Mouse (Mus musculus) right cerebral cortex, postnatal 10 days (tissue): ENCODE results near the gene Casc1.
"Not testable (repeated sequence)": the region's sequence is repeated elsewhere in the genome, so short reads cannot be mapped to it uniquely, and the experiment has no call there.

Experiments used
- DNase-seq, 2 experiments: peaks; one replicate each; pipeline ENCODE4 v3.0.0; 2021; ENCODE audit warnings: low spot score in 2 of 2

Casc1 gene

GRCm38 (mm10) chr6:145139236-145139635 lies 71.6 kb downstream of the Casc1 start:
- DNase-seq: no peak

- no peak for DNase-seq
Measured at GRCm38 (mm10) chr6:145136831-145137230, 74.0 kb downstream of the Casc1 start.

- DNase-seq: no peak
Measured at GRCm38 (mm10) chr6:145135804-145136203, 75.0 kb downstream of the Casc1 start.

- no peak for DNase-seq
Measured at GRCm38 (mm10) chr6:145135295-145135694, 75.5 kb downstream of the Casc1 start.

- DNase-seq: not testable (repeated sequence)
Measured at GRCm38 (mm10) chr6:145132969-145133368, 77.8 kb downstream of the Casc1 start.

- DNase-seq: no peak
Measured at GRCm38 (mm10) chr6:145131991-145132390, 78.8 kb downstream of the Casc1 start.

- no peak for DNase-seq
Measured at GRCm38 (mm10) chr6:145129563-145129962, 81.2 kb downstream of the Casc1 start.

GRCm38 (mm10) chr6:145127652-145128051 lies 83.2 kb downstream of the Casc1 start:
- no peak for DNase-seq

GRCm38 (mm10) chr6:145125591-145126113 lies 85.2 kb downstream of the Casc1 start:
- DNase-seq: no peak
